Mouse (Mus musculus) frontal cortex, postnatal 25 days (tissue): ENCODE results near the gene Cmss1.

Experiments
- DNase-seq, 2 experiments: peaks; one replicate each; pipeline ENCODE4 v3.0.0; 2022; ENCODE audit warnings: low spot score in 2 of 2

The Cmss1 gene

GRCm38 (mm10) chr16:57558258-57558657 lies 48.4 kb downstream of the Cmss1 start:
- DNase-seq = no peak

GRCm38 (mm10) chr16:57556244-57556643 lies 50.4 kb downstream of the Cmss1 start:
- DNase-seq = no peak

DNA sequence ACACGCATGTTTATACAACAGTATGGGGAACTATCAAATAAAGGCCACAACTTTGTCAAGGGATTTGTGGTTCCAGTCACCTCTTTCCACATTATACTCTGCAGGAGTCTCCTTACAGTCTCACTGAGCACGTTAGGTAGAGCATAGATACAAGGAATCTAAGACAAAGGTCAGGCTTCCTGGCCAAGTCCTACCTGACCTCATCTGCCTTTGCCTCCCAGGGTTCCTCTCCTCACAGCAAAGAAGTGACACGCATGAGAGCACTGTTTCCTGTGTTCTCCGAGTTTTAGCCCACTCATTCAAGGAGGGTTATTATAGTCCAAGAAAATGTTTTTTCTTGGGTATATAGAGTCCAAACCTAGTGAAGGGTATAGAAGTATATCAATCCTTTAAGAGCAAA lies 51.0 kb downstream of the Cmss1 start:
- DNase-seq = no peak

- DNase-seq = no peak
Measured at GRCm38 (mm10) chr16:57554886-57555400, 51.7 kb downstream of the Cmss1 start.

DNA sequence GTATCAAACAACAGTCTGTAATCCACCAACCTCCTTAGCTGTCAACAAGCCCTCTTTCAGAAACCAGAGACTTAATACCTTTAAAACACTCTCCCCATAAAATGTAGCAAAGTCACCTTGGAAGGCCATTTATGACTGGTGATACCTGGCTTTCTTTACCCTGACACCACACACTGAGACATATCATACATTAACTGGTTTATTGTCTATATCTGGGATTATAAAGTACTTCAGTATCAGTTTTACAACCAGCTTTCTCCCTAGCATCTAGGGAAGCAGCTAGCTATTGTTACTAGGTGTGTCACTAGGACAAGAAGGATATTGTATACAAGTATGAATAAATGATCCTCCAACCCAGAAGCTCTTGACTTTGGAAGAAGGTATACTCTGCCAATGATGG lies 53.4 kb downstream of the Cmss1 start:
- DNase-seq = no peak

GRCm38 (mm10) chr16:57552709-57553108 lies 54.0 kb downstream of the Cmss1 start:
- DNase-seq = no peak

DNA sequence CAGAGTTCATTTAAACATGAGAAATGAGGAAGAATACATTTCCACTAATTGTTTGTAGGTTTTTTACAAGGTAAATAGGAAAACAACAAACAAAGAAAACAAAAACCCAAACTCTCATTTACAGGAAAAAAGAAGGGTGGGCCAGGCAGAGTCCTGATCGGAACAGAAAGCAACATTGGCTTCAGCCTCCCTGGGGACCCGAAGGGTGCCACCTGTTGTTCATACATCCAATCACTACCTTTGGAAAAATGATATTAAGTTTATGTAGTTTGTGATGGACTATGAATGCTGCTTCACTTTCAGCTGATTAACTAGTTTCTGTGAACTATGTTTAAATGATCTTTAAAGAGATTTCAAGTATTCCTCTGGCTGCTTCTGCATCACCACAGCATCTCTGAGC lies 55.0 kb downstream of the Cmss1 start:
- no peak for DNase-seq

DNA sequence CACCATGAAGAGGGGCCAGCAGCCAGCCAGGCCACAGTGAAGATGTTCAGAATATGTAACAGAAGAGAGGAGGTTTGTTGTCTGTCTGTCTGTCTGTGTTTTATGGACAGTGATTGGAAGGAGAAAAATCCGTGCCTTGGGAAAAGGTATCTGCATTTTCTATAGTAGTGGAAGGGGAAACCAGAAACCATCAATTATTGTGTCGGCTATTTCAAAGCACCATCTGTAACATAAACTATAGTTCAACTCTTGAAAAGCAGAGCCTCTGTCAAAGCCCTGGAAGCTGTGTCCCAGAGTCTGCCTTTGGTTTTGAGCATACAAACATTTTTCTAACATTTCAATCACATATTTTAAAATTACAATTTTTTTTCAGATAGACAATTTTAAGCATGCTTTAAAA lies 55.8 kb downstream of the Cmss1 start:
- no peak for DNase-seq

- DNase-seq = no peak
Measured at GRCm38 (mm10) chr16:57550088-57550487, 56.6 kb downstream of the Cmss1 start.

DNA sequence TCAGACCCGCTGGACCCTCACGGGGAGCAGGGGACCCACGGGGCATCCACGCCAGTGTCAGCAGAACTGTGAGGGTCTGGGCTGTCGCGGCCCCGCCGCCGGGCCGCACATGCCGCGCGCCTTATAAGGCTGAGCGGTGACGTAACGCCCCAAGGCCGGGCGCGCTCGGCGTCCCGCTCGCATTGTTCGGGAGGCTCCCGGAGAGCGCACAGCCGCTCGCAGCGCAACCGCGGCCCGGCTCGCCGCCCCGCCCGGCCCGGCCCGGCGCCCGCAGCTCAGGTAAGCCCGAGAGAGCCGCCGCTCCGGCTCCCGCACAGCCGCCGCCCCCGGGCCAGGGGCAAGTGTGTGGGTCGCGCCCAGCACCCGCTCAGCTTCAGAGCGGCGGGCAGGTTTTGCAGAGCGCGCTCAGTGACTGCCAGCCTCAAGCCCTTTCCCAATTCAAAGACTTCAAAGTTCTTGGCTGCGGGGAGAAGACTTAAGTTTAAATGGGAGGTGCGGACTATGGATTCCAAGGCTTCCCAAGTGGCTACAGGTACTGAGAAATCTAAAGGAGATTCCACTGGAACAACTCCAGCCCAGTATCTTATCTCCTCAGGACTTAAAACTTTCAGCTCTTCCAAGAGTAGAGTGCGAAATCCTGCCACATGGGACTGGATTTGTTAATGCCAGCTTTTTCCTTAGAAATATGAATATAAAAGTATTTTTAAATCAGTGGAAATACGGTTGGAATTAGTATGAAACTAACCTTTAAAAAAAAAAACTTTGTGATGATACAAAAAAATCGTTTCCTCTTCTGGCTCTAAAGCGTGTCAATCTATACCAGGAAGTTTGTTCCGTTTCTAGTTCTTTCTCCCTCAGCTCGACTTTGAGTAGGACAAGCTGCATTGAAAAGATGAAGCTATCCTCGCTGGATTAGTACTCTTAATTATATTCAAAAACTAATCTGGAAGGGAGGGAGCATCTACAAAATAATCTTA lies 57.3 kb downstream of the Cmss1 start:
- peak; percentile 8 to 17 for DNase-seq

GRCm38 (mm10) chr16:57548608-57549007 lies 58.1 kb downstream of the Cmss1 start:
- no peak for DNase-seq

DNA sequence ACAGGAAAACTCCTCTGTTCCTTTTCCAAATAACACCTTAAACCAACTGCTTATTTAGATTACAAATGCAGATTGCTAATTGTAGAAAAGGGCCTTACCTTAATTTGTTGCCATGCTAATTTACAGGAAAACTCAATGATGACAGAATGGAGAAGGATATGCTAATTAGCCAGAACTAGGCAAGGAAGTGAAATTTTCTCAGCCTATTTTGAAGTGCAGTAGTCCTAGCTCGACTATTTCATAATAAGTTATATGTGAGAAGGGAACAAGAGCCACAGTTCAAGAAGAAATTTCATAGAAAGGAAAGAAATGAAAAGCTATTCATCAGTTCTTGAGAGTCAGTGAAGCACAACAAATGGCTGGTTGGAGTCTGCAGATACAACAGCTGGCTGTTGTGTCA lies 60.3 kb downstream of the Cmss1 start:
- no peak for DNase-seq

DNA sequence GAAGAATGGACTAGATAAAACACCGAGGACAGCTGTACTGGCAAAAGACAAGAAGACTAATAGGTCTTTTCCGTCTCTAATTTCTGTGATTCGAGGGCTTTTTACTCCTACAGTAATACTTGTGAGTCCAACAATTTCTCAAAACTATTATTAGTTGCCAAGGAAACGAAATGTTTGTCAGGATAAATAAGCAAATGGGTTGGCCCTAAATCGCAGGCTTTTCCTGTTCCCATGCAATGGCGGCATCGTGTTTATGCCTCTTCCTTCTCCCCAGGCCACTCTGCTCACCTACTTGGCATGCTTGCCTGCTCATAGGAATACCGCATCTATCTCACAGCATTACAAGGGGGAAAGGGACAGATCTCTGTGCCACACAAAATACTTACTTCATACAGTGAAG lies 62.2 kb downstream of the Cmss1 start:
- no peak for DNase-seq

GRCm38 (mm10) chr16:57543243-57543642 lies 63.4 kb downstream of the Cmss1 start:
- no peak for DNase-seq

GRCm38 (mm10) chr16:57536511-57536910 lies 70.2 kb downstream of the Cmss1 start:
- no peak for DNase-seq

- DNase-seq = no peak
Measured at GRCm38 (mm10) chr16:57534811-57535210, 71.9 kb downstream of the Cmss1 start.

- DNase-seq = no peak
Measured at GRCm38 (mm10) chr16:57534365-57534764, 72.3 kb downstream of the Cmss1 start.

GRCm38 (mm10) chr16:57532081-57532493 lies 74.6 kb downstream of the Cmss1 start:
- DNase-seq = no peak

DNA sequence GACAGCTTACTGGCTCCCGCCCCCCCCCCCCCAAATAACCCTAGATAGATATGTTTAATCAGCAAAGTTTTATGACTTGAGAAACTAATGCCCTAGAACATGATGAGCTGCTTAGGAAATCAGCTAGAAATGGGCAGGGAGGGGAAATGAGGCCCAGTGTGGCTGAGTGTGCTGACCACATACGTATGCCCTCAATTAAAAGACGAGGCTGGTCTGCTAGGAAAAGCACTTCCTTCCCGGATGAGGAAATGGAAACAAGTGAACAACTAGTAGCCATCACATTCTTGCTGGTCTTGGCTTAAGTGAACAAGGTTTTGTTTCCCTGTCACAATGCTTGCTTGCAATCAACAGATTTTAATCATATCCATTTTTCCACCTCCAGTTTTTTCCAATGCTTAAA lies 76.1 kb downstream of the Cmss1 start:
- DNase-seq = no peak

- DNase-seq = no peak
Measured at GRCm38 (mm10) chr16:57528457-57528856, 78.2 kb downstream of the Cmss1 start.

- DNase-seq = no peak
Measured at GRCm38 (mm10) chr16:57526893-57527292, 79.8 kb downstream of the Cmss1 start.

GRCm38 (mm10) chr16:57525476-57525875 lies 81.2 kb downstream of the Cmss1 start:
- no peak for DNase-seq

DNA sequence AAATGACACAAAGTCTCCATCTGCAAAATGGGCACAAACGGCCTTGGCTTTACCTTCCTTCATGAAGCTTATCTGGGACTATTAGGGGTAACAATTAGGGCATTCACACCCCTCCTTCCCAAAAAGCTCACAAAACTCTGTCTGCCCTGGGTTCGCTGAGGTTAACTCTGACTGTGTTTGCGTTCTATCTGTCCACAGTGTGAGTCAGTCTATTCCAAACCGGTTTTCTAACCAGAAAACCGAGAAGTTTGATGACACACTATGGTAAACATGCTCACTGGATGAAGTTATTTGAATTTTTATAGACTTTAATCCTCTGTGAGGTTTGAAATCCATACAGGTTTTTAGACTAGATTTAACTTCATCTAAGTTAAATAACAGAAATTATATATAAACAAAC lies 81.6 kb downstream of the Cmss1 start:
- DNase-seq = no peak
